Mouse (Mus musculus): Measurements from ENCODE around the gene Hic1. TPM values are rescaled to one million over a fixed set of nuclear protein-coding genes. Genes with fewer than 3 reads are reported as not detected.
A peak's percentile ranks its signal among the peaks of the same experiment; 100 is the strongest.

The Hic1 gene
- polyA plus RNA-seq, 1 experiment, result 20.7 TPM

DNA sequence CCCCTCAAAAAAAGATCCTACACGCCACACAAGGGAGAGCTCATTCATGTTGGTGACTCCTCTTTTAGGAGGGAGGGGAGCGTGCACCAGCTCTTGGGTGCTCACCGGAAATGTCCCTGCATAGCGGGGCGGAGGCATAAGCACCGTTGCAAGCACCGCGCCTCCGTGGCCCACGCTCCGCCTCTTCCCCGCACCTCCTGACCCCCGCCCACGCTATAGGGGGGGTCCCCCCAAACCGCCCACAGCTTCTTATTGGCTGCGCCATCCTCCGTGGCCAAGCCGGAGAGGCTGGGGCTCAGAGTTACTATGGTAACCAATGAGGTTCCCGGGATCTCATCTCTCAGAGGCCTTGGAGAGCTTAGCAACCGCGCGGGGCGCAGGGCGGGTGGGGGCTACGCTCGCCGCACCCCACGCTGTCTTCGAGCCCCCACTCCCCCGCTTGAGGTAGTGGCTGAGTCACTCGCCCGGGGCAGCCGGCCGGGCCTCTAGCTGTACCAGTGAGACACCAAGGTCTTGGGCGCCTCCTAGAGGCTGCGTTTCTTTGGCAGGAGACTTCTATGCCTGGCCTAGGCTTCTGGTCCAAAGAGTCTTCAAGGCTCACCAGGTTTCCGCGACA lies 925 bp upstream of the Hic1 start:
- H3K4me3 ChIP-seq (ENCODE audit: insufficient read depth, low read length), result peak overlapping the region; percentile 72
- peaks cover 2% of the 10 kb centered on the region; the same call in 1 of the 2 replicates for H3K4me1 ChIP-seq (ENCODE audit: control insufficient read depth, insufficient read depth, low read length)
- H3K27ac ChIP-seq (ENCODE audit: insufficient read depth, low read length), result peak overlapping the region; percentile 58
- TF ChIP-seq POLR2A (IDR thresholded peaks at IDR 0.05; ENCODE audit: low read depth, low read length) (peak; percentile 61), CTCF (IDR thresholded peaks at IDR 0.05; ENCODE audit: borderline replicate concordance, insufficient read depth, low read length) (peak; percentile 47)

DNA sequence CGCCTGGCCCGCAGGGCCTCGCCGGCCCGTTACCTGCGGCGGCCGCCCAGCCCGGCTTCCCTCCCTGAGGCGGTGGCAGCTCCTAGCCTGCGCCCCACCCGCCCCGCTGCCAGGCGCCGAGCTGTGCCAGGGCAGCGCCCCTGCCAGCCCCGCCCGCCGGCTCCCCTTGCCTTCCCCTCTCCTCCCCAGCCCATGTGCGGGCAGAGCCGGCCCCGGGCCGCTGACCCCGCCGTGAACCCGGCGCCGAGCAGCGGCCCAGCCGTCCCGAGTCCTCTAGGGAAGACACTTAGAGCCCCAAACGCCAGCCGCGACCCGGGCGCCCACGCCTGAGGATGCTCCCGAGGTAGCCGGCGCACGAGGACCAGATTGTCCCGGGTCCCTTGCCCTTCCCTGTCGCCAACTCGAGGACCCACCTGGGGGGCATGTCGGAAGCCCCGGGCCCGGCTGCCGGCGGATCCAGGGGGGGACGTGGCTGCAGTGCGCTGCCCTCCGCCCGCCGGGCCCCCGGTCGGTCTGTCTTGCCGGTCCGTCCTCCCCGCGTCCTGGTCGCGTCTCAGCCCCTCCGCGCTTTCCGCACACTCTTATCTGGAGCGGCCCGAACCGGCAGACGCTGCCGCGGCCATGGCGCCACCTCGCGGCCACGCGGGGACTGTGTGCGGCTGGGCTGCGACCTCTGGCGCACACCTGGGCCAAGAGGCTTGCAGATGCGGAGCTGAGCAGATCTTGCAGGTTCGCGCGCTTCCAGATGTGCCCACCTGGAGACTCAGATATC lies 543 bp downstream of the Hic1 start:
- TF ChIP-seq POLR2A (IDR thresholded peaks at IDR 0.05; ENCODE audit: low read depth, low read length), result peak; percentile 82
- peak; percentile 91 for TF ChIP-seq CTCF (IDR thresholded peaks at IDR 0.05; ENCODE audit: borderline replicate concordance, insufficient read depth, low read length)
- Histone ChIP-seq H3K4me3 (ENCODE audit: insufficient read depth, low read length) (peak overlapping the region; percentile 72), H3K27ac (ENCODE audit: insufficient read depth, low read length) (peak overlapping the region; percentile 90), H3K4me1 (ENCODE audit: control insufficient read depth, insufficient read depth, low read length) (no peaks in the 10 kb centered on the region)

DNA sequence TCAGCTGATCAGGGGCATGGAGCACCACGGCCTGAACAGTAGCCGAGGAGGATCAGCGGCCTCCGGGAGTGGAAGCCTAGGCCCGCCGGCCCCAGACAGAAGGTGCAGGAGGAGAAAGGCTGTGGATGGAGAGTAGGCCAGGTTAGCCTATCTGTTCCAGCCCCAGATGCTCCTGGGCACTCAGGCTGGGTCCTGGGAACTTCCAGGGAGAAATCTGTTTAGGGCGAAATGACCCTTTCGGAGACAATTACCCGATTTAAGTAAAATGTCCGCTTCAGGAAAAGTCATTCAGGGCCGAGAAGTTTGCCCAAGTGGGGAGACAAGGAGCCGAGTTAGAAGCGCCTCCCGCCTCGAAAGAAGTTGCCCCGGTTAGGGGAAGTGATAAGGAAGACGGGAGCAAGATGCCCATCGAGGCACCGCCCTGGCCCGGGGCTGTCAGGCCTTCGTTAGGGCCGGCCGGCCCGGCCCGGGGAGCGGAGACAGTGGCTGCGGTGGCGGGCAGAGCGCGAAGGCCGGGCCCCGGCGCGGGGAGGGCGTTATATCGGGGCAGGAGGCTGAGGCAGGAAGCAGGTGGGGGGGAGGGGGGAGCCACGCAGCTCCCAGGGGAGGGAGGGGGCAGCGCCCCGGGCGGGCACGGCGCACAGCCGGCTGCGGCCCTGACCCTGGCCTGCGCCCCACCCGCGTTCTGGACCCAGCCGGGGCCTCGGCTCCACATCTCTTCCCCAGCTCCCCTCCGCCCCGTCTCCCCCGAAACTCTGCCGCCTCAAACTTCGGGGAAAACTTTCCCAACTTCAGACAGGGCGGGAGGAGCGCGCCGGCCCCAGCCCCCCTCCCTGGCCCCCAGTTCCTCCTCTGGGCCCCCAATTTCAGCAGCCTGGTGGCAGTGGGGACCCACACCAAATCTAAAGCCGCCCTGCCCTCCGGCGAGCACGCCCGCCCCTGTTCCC lies 1.4 kb downstream of the Hic1 start:
- peak overlapping the region; percentile 90 for H3K27ac ChIP-seq (ENCODE audit: insufficient read depth, low read length)
- H3K4me1 ChIP-seq (ENCODE audit: control insufficient read depth, insufficient read depth, low read length), result no peaks in the 10 kb centered on the region
- TF ChIP-seq CTCF (IDR thresholded peaks at IDR 0.05; ENCODE audit: borderline replicate concordance, insufficient read depth, low read length) (no peak), POLR2A (IDR thresholded peaks at IDR 0.05; ENCODE audit: low read depth, low read length) (peak; percentile 51)
- peak overlapping the region; percentile 72 for H3K4me3 ChIP-seq (ENCODE audit: insufficient read depth, low read length)

DNA sequence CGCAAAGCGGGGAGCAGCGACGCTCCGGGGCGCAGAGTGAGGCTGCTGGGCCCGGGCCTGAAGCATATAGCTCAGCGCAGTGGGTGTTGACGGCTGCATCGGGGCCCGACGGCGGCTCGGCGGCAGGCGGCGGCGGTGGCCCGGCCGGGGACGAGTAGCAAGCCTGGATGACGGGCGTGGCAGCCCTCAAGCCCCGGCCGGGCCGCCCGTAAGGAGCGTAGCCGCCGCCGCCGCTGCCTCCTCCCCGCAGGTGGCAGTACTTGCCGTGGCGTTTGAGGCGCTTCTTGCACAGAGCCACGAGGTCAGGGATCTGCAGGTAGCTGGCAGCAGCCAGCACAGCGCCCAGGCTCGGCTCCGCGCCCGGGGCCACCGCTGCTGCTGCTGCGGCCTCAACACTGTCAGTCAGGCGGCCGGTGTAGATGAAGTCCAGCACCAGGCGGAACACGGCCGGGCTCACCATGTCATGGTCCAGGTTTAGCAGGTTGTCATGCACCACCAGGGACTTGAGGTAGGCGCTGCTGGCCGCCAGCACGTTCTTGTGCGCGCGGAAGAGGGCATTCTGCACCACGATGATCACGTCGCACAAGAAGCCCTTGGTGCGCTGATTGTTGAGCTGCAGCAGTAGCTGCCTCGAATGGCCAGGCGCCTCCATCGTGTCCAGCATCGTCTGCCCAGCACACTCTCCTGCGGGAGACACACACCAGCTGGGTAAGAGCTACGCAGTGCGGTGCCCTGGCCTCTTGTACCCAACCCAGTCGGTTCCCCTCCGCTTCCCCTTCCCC lies 2.3 kb downstream of the Hic1 start:
- peak overlapping the region; percentile 72 for H3K4me3 ChIP-seq (ENCODE audit: insufficient read depth, low read length)
- TF ChIP-seq CTCF (IDR thresholded peaks at IDR 0.05; ENCODE audit: borderline replicate concordance, insufficient read depth, low read length) (no peak), POLR2A (IDR thresholded peaks at IDR 0.05; ENCODE audit: low read depth, low read length) (no peak; the same call in 1 of the 2 replicates)
- peak overlapping the region; percentile 68 for H3K27ac ChIP-seq (ENCODE audit: insufficient read depth, low read length)
- H3K4me1 ChIP-seq (ENCODE audit: control insufficient read depth, insufficient read depth, low read length), result no peaks in the 10 kb centered on the region

- TF ChIP-seq POLR2A (IDR thresholded peaks at IDR 0.05; ENCODE audit: low read depth, low read length) (no peak), CTCF (IDR thresholded peaks at IDR 0.05; ENCODE audit: borderline replicate concordance, insufficient read depth, low read length) (no peak)
- peak overlapping the region; percentile 68 for H3K27ac ChIP-seq (ENCODE audit: insufficient read depth, low read length)
- H3K4me3 ChIP-seq (ENCODE audit: insufficient read depth, low read length), result peak overlapping the region; percentile 72
- no peaks in the 10 kb centered on the region for H3K4me1 ChIP-seq (ENCODE audit: control insufficient read depth, insufficient read depth, low read length)
Observed at GRCm38 (mm10) chr11:75166193-75166842, 3.0 kb downstream of the Hic1 start.

GRCm38 (mm10) chr11:75165441-75166192 lies 3.7 kb downstream of the Hic1 start:
- peak; percentile 87 for TF ChIP-seq CTCF (IDR thresholded peaks at IDR 0.05; ENCODE audit: borderline replicate concordance, insufficient read depth, low read length)
- TF ChIP-seq POLR2A (IDR thresholded peaks at IDR 0.05; ENCODE audit: low read depth, low read length), result no peak; the same call in 1 of the 2 replicates
- Histone ChIP-seq H3K27ac (ENCODE audit: insufficient read depth, low read length) (peak overlapping the region; percentile 10), H3K4me1 (ENCODE audit: control insufficient read depth, insufficient read depth, low read length) (no peaks in the 10 kb centered on the region), H3K4me3 (ENCODE audit: insufficient read depth, low read length) (peak overlapping the region; percentile 72)

GRCm38 (mm10) chr11:75164750-75165149 lies 4.6 kb downstream of the Hic1 start:
- Histone ChIP-seq H3K4me3 (ENCODE audit: insufficient read depth, low read length) (peak overlapping the region; percentile 72), H3K27ac (ENCODE audit: insufficient read depth, low read length) (0 out of 2 replicates have a peak overlapping the region, but pooled peaks have one; percentile 7), H3K4me1 (ENCODE audit: control insufficient read depth, insufficient read depth, low read length) (no peaks in the 10 kb centered on the region)
- TF ChIP-seq CTCF (IDR thresholded peaks at IDR 0.05; ENCODE audit: borderline replicate concordance, insufficient read depth, low read length) (no peak), POLR2A (IDR thresholded peaks at IDR 0.05; ENCODE audit: low read depth, low read length) (no peak)

DNA sequence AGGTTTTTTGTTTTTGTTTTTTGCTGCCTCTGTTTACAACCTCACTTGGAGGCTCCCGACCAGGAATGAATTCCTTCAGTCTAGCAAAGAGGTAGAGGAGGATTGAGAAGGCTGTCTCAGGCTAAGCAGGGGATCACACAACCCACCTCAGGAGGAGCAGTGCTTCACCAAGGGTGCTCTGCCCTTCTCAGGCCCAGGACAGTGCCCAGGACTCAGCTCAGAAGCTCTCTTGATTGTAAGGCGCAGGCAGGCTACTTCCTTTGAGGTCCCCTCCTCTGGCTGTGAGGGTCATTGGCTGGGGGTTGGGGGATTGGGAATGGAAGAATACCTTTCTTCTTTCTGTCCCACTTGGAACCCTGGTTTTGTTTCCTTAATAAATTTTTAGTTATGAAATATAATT lies 5.3 kb downstream of the Hic1 start:
- TF ChIP-seq POLR2A (IDR thresholded peaks at IDR 0.05; ENCODE audit: low read depth, low read length) (no peak), CTCF (IDR thresholded peaks at IDR 0.05; ENCODE audit: borderline replicate concordance, insufficient read depth, low read length) (no peak)
- Histone ChIP-seq H3K4me3 (ENCODE audit: insufficient read depth, low read length) (no peak overlapping the region), H3K4me1 (ENCODE audit: control insufficient read depth, insufficient read depth, low read length) (no peaks in the 10 kb centered on the region), H3K27ac (ENCODE audit: insufficient read depth, low read length) (no peak overlapping the region)
